Mouse (Mus musculus) stomach, embryonic 16.5 days (tissue): ENCODE measurements around the gene Stra8. TPM values are rescaled to one million over a fixed set of nuclear protein-coding genes. Genes with fewer than 3 reads are reported as not detected.

Source experiments
- ATAC-seq: fragments of 200-750 bp; cut with Nextera tagmentation; 2 replicates; pipeline ENCODE4 v1.8.0; 2017; ENCODE audit warnings: moderate number of reproducible peaks, moderate TSS enrichment; ENCODE audit not compliant: insufficient read depth, low FRiP score
- H3K27ac ChIP-seq: fragments of 300-500 bp; sonication (generic); 2 replicates; pipeline ENCODE4 v1.5.1; 2014; ENCODE audit warnings: low read length
- H3K27me3 ChIP-seq: fragments of 300-500 bp; sonication (generic); 2 replicates; pipeline ENCODE4 v1.6.1; 2014; ENCODE audit warnings: low read length, control low read depth, mixed read lengths; ENCODE audit not compliant: control insufficient read depth, insufficient read depth
- H3K36me3 ChIP-seq: fragments of 300-500 bp; sonication (generic); 2 replicates; pipeline ENCODE4 v1.6.1; 2014; ENCODE audit warnings: low read length; ENCODE audit not compliant: control insufficient read depth, insufficient read depth
- H3K4me1 ChIP-seq: fragments of 300-500 bp; sonication (generic); 2 replicates; pipeline ENCODE4 v1.6.1; 2014; ENCODE audit warnings: low read length, control low read depth, mixed read lengths; ENCODE audit not compliant: control insufficient read depth, insufficient read depth
- H3K4me2 ChIP-seq: fragments of 300-500 bp; sonication (generic); 2 replicates; pipeline ENCODE4 v1.6.1; 2014; ENCODE audit warnings: low read depth, low read length, mixed read lengths
- H3K4me3 ChIP-seq: fragments of 300-500 bp; sonication (generic); replicated peaks from 2 replicates; pipeline ENCODE4 v1.5.1; 2014; ENCODE audit warnings: mild to moderate bottlenecking, low read length
- H3K9ac ChIP-seq: fragments of 300-500 bp; sonication (generic); 2 replicates; pipeline ENCODE4 v1.6.1; 2014; ENCODE audit warnings: low read length
- H3K9me3 ChIP-seq: fragments of 300-500 bp; sonication (generic); replicated peaks from 2 replicates; pipeline ENCODE4 v1.6.1; 2016; ENCODE audit warnings: low read length, control low read depth; ENCODE audit not compliant: control insufficient read depth
- whole genome bisulfite sequencing: fragments of 180-500 bp; shearing (Covaris S2); extraction: QIAGEN DNeasy Blood & Tissue Kit; methylation state at CpG from one replicate; pipeline ENCODE4 v1.1.7; 2014; 5-methylcytosine and 5-hydroxymethylcytosine counted together
- polyA plus RNA-seq: library from polyadenylated mRNA; unstranded; fragments of >200 nt; fragmentation: Nextera tagmentation; extraction: Ambion mirVana; gene quantifications from 2 replicates; pipeline ENCODE4 v1.2.1, GENCODE M21; 2015

Gene Stra8
- polyA plus RNA-seq, 1 experiment from 2014 or later, result not detected

GRCm38 (mm10) chr6:34877509-34878321 is 42.2 kb upstream of the Stra8 start, which contains the start of gene Cyren:
TSS of gene Cyren (minus strand) at chr6:34878060.
- WGBS, result under 1% methylated on average over 56 of the region's 56 CpGs
- Histone ChIP-seq H3K27ac (peak within 1 kb of the TSS; percentile 95), H3K4me2 (peak within 1 kb of the TSS; percentile 71), H3K4me1 (peaks cover 35% of the 10 kb centered on the region), H3K9ac (peak within 1 kb of the TSS; percentile 92), H3K27me3 (no peaks in the 10 kb centered on the region), H3K36me3 (no peaks in the 10 kb centered on the region), H3K4me3 (peak within 1 kb of the TSS; percentile 77), H3K9me3 (no peaks in the 10 kb centered on the region)
- ATAC-seq, result peak; percentile 91

GRCm38 (mm10) chr6:34879101-34879740 is 40.7 kb upstream of the Stra8 start:
- ATAC-seq, result no peak
- H3K36me3 ChIP-seq, result no peaks in the 10 kb centered on the region
- H3K27ac ChIP-seq, result no peak overlapping the region
- H3K9me3 ChIP-seq, result no peaks in the 10 kb centered on the region
- H3K9ac ChIP-seq, result no peak overlapping the region
- 90% methylated on average over 16 of the region's 16 CpGs for WGBS
- H3K27me3 ChIP-seq, result no peaks in the 10 kb centered on the region
- no peak overlapping the region for H3K4me3 ChIP-seq
- H3K4me2 ChIP-seq, result no peak overlapping the region
- H3K4me1 ChIP-seq, result peaks cover 31% of the 10 kb centered on the region

- Histone ChIP-seq H3K27ac (no peak overlapping the region), H3K4me3 (no peak overlapping the region), H3K36me3 (no peaks in the 10 kb centered on the region), H3K4me2 (no peak overlapping the region), H3K9me3 (no peaks in the 10 kb centered on the region), H3K27me3 (no peaks in the 10 kb centered on the region), H3K9ac (no peak overlapping the region), H3K4me1 (peaks cover 24% of the 10 kb centered on the region)
- WGBS, result 54% methylated on average over 6 of the region's 6 CpGs
- no peak for ATAC-seq
Observed at GRCm38 (mm10) chr6:34879911-34880475, 40.0 kb upstream of the Stra8 start.

- Histone ChIP-seq H3K27ac (no peak overlapping the region), H3K9ac (no peak overlapping the region), H3K27me3 (no peaks in the 10 kb centered on the region), H3K36me3 (0 out of 2 replicates have a peak, but pooled peaks cover 5% of the 10 kb centered on the region), H3K9me3 (no peaks in the 10 kb centered on the region), H3K4me1 (no peaks in the 10 kb centered on the region), H3K4me2 (no peak overlapping the region), H3K4me3 (no peak overlapping the region)
- ATAC-seq, result no peak; the same call in 1 of the 2 replicates
- 77% methylated on average over 7 of the region's 7 CpGs for WGBS
Observed at GRCm38 (mm10) chr6:34884724-34885123, 35.2 kb upstream of the Stra8 start.

GRCm38 (mm10) chr6:34887131-34887850 is 32.7 kb upstream of the Stra8 start:
- ATAC-seq, result no peak
- Histone ChIP-seq H3K4me2 (no peak overlapping the region), H3K9me3 (no peaks in the 10 kb centered on the region), H3K27ac (no peak overlapping the region), H3K27me3 (no peaks in the 10 kb centered on the region), H3K36me3 (0 out of 2 replicates have a peak, but pooled peaks cover 5% of the 10 kb centered on the region), H3K4me3 (no peak overlapping the region), H3K4me1 (no peaks in the 10 kb centered on the region), H3K9ac (no peak overlapping the region)
- 78% methylated on average over 6 of the region's 6 CpGs for WGBS

- Histone ChIP-seq H3K4me1 (no peaks in the 10 kb centered on the region), H3K36me3 (0 out of 2 replicates have a peak, but pooled peaks cover 5% of the 10 kb centered on the region), H3K9me3 (no peaks in the 10 kb centered on the region), H3K9ac (no peak overlapping the region), H3K27me3 (no peaks in the 10 kb centered on the region), H3K4me3 (no peak overlapping the region), H3K27ac (no peak overlapping the region), H3K4me2 (no peak overlapping the region)
- ATAC-seq, result no peak
- WGBS, result 70% methylated on average over 4 of the region's 4 CpGs
Observed at GRCm38 (mm10) chr6:34889185-34889584, 30.8 kb upstream of the Stra8 start.

GRCm38 (mm10) chr6:34895569-34895968 is 24.4 kb upstream of the Stra8 start:
- WGBS, result 86% methylated on average over 7 of the region's 7 CpGs
- Histone ChIP-seq H3K27ac (no peak overlapping the region), H3K4me3 (no peak overlapping the region), H3K9ac (no peak overlapping the region), H3K4me2 (no peak overlapping the region), H3K9me3 (no peaks in the 10 kb centered on the region), H3K27me3 (no peaks in the 10 kb centered on the region), H3K36me3 (peaks cover 3% of the 10 kb centered on the region; the same call in 1 of the 2 replicates), H3K4me1 (no peaks in the 10 kb centered on the region)
- no peak for ATAC-seq

GRCm38 (mm10) chr6:34896168-34896780 is 23.7 kb upstream of the Stra8 start:
- no peak overlapping the region for H3K4me2 ChIP-seq
- no peak overlapping the region for H3K27ac ChIP-seq
- no peaks in the 10 kb centered on the region for H3K27me3 ChIP-seq
- no peaks in the 10 kb centered on the region for H3K9me3 ChIP-seq
- no peak overlapping the region for H3K4me3 ChIP-seq
- WGBS, result 62% methylated on average over 16 of the region's 16 CpGs
- no peak for ATAC-seq
- peaks cover 3% of the 10 kb centered on the region; the same call in 1 of the 2 replicates for H3K36me3 ChIP-seq
- no peak overlapping the region for H3K9ac ChIP-seq
- no peaks in the 10 kb centered on the region for H3K4me1 ChIP-seq
